Mouse (Mus musculus) heart, postnatal 36 days (tissue): ENCODE results near the gene Coro7. TPM values are rescaled to one million over a fixed set of nuclear protein-coding genes. Genes with fewer than 3 reads are reported as not detected.
"Not testable (repeated sequence)": the region's sequence is repeated elsewhere in the genome, so short reads cannot be mapped to it uniquely, and the experiment has no call there.

ENCODE experiments used
- DNase-seq, 2 experiments: peaks; one replicate each; pipeline ENCODE4 v3.0.0; 2021 to 2022
- intact Hi-C: fragments of 180-260 bp; cut with DNase I; formaldehyde crosslinking; loops from one replicate; pipeline ENCODE4 v1.15.1; 2025
- total RNA-seq, 2 experiments: library from RNA; stranded (reverse); gene quantifications; 2 replicates each; pipeline ENCODE4 v1.2.3; 2021

Coro7 gene
- total RNA-seq, 2 experiments from 2014 or later: 13.0 to 13.7 TPM

DNA sequence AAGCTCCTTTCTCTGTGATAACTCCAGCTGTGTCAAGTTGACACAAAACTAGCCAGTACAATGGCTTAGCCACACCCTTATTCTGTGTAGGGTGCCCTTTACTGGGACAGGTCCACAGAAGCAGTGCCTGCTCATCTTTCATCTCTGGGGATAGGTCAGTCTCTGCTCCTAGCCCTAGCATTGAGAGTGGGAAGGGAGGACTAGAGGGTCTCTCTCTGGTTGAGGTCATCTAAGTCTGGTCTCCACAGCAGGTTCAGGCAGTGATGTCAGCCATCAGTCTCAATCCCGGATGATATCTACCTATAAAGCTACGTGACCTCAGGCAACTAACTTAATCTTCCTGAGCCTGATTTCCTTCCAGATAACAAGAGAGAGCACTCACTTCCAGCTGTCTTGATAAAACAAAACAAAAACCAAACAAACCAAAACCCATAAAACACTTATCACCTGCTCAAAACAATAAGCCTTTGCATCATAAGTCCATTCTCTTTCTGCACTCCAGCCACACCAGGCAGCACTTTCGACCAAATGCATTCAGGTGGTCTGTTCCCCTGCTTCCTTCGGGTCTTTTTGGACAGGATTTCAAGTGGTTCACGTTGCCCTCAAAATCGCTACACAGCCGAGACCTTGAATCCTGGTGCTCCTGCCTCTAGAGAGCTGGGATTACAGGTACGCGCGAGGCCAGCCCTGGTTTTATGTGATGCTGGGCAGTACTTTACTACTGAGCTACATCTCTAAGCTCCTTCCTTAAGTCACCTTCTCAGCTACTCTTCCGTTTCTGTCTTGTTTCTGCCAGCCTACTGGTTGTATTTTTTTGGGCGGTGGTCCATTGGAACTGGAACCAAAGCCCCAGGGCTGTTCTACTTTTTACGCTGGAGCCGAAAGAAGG, 93.7 kb downstream of the Coro7 start:
- DNase-seq: no peak
- intact Hi-C loops: loop anchor here (2.0 kb wide), 1 partner anchor 17 kb away; no protein-coding TSS in a partner anchor

GRCm38 (mm10) chr16:4584438-4584837, 95.1 kb downstream of the Coro7 start:
- intact Hi-C loops: no loop called here
- DNase-seq: no peak

- intact Hi-C loops: no loop called here
- no peak for DNase-seq
Observed at GRCm38 (mm10) chr16:4583807-4584206, 95.8 kb downstream of the Coro7 start.

- intact Hi-C loops, DNase-seq: not testable (repeated sequence)
Observed at GRCm38 (mm10) chr16:4581179-4581578, 98.4 kb downstream of the Coro7 start.

- intact Hi-C loops: no loop called here
- no peak for DNase-seq
Observed at GRCm38 (mm10) chr16:4578630-4579029, 100.9 kb downstream of the Coro7 start.

DNA sequence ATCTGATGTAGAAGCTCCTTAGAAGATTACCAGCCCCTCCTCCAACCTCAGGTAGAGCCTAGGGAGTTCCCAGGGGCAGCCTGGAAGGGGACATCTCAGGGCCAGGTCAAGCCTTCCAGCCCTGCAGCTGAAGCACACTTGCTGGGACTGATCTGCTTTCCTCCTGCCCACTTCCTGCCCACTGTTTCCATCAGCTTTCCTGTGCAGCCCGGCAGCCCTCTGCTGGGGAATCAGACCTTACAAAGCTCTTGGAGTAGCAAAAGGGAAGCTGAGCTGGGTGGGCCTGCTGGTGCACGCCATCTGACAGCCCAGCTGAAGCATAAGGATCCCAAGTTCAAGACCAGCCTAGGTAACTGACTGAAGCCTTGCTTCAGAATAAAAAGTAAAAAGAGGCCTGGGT, 102.7 kb downstream of the Coro7 start:
- intact Hi-C loops: no loop called here
- no peak for DNase-seq

Other genes starting within 250 kb of the Coro7 start
- 1,000 to 10,000 TPM in 1 of 2 experiments, 100 to 1,000 TPM in 1; 873 to 1,040 TPM for gene Srl, start 138.0 kb downstream of the Coro7 start, total RNA-seq
- gene Tfap4, start 119.9 kb downstream of the Coro7 start, total RNA-seq: 1 to 10 TPM; 4.4 to 4.6 TPM
- gene Glis2, start 85.1 kb downstream of the Coro7 start, total RNA-seq: 10 to 100 TPM; 16.0 to 16.7 TPM
- 100 to 1,000 TPM; 134 to 150 TPM for gene Pam16, start 54.8 kb downstream of the Coro7 start, total RNA-seq
- gene Vasn, start 39.8 kb downstream of the Coro7 start, total RNA-seq: 10 to 100 TPM in 1 of 2 experiments, 1 to 10 TPM in 1; 9.2 to 11.0 TPM
- 100 to 1,000 TPM; 143 to 164 TPM for gene Dnaja3, start 39.8 kb downstream of the Coro7 start, total RNA-seq
- 1 to 10 TPM; 2.8 to 3.4 TPM for gene Nmral1, start 39.6 kb upstream of the Coro7 start, total RNA-seq
- gene Hmox2, start 46.6 kb upstream of the Coro7 start, total RNA-seq: 10 to 100 TPM; 72.2 to 88.2 TPM
- 10 to 100 TPM; 59.0 to 66.1 TPM for gene Cdip1, start 110.5 kb upstream of the Coro7 start, total RNA-seq
- gene 4930562C15Rik, start 155.6 kb upstream of the Coro7 start, total RNA-seq: not detected
- gene Ubald1, start 200.5 kb upstream of the Coro7 start, total RNA-seq: 10 to 100 TPM; 20.0 to 21.6 TPM
- gene Mgrn1, start 206.5 kb upstream of the Coro7 start, total RNA-seq: 100 to 1,000 TPM; 154 to 155 TPM